Mouse (Mus musculus): ENCODE data around the gene Eng. TPM values are rescaled to one million over a fixed set of nuclear protein-coding genes. Genes with fewer than 3 reads are reported as not detected.

The Eng gene
- polyA plus RNA-seq, 1 experiment from 2014 or later: 23.8 TPM

- Histone ChIP-seq H3K36me3 (ENCODE audit: control insufficient read depth, insufficient read depth, low read length) (no peaks in the 10 kb centered on the region), H3K9me3 (ENCODE audit: control insufficient read depth, low read length) (no peaks in the 10 kb centered on the region), H3K9ac (replicated peaks; ENCODE audit: low read length) (no peak overlapping the region), H3K4me1 (ENCODE audit: control insufficient read depth, insufficient read depth, low read length) (0 out of 2 replicates have a peak, but pooled peaks cover 3% of the 10 kb centered on the region), H3K4me3 (replicated peaks; ENCODE audit: low read depth, low read length) (no peak overlapping the region), H3K4me2 (ENCODE audit: low read length) (no peak overlapping the region), H3K27ac (replicated peaks; ENCODE audit: low read depth, low read length) (no peak overlapping the region), H3K27me3 (ENCODE audit: control insufficient read depth, insufficient read depth, low read length) (no peaks in the 10 kb centered on the region)
- DNase-seq (no peak), ATAC-seq (ENCODE audit: low FRiP score, low TSS enrichment) (no peak)
- 68% methylated on average over 11 of the region's 11 CpGs for WGBS
Observed at GRCm38 (mm10) chr2:32730854-32731253, 84.5 kb downstream of the Eng start.

- no peak overlapping the region for H3K4me2 ChIP-seq (ENCODE audit: low read length)
- H3K4me3 ChIP-seq (replicated peaks; ENCODE audit: low read depth, low read length): no peak overlapping the region
- H3K9ac ChIP-seq (replicated peaks; ENCODE audit: low read length): 0 out of 2 replicates have a peak overlapping the region, but pooled peaks have one; percentile 26
- H3K9me3 ChIP-seq (ENCODE audit: control insufficient read depth, low read length): no peaks in the 10 kb centered on the region
- ATAC-seq (ENCODE audit: low FRiP score, low TSS enrichment): no peak
- no peaks in the 10 kb centered on the region for H3K36me3 ChIP-seq (ENCODE audit: control insufficient read depth, insufficient read depth, low read length)
- DNase-seq: no peak
- no peak overlapping the region for H3K27ac ChIP-seq (replicated peaks; ENCODE audit: low read depth, low read length)
- WGBS: 70% methylated on average over 4 of the region's 4 CpGs
- 0 out of 2 replicates have a peak, but pooled peaks cover 2% of the 10 kb centered on the region for H3K4me1 ChIP-seq (ENCODE audit: control insufficient read depth, insufficient read depth, low read length)
- H3K27me3 ChIP-seq (ENCODE audit: control insufficient read depth, insufficient read depth, low read length): no peaks in the 10 kb centered on the region
Observed at GRCm38 (mm10) chr2:32731911-32732310, 85.5 kb downstream of the Eng start.

MicroRNAs encoded within 50 kb of the gene (microRNA counts, 519-probe panel; counts per million panel counts)
- microRNA mmu-miR-1954 (not detected), microRNA mmu-miR-2861 (not detected)

Small RNA genes within 50 kb of the gene (microRNA-seq; reads per million reads assigned to microRNA genes)
- not detected for gene Gm47291
- gene Mir1954: not detected
- not detected for gene Mir2861
- not detected for gene Mir3960
- not detected for gene Mir8093

Other genes with a start within 250 kb of the Eng start
- 5.3 and 5.6 TPM in 2 replicates for gene Naif1, start 196.1 kb upstream of the Eng start, polyA plus RNA-seq (2014; fragmentation: Nextera tagmentation; extraction: Ambion mirVana)
- 36.3 and 41.5 TPM in 2 replicates for gene Slc25a25, start 195.2 kb upstream of the Eng start, polyA plus RNA-seq (2014; fragmentation: Nextera tagmentation; extraction: Ambion mirVana)
- 6.9 and 7.8 TPM in 2 replicates for gene Fam102a, start 111.3 kb upstream of the Eng start, polyA plus RNA-seq (2014; fragmentation: Nextera tagmentation; extraction: Ambion mirVana)
- 138 and 165 TPM in 2 replicates for gene Dpm2, start 75.7 kb upstream of the Eng start, polyA plus RNA-seq (2014; fragmentation: Nextera tagmentation; extraction: Ambion mirVana)
- 7.1 and 11.5 TPM in 2 replicates for gene Pip5kl1, start 71.8 kb upstream of the Eng start, polyA plus RNA-seq (2014; fragmentation: Nextera tagmentation; extraction: Ambion mirVana)
- gene 9430097D07Rik, start 70.9 kb upstream of the Eng start, polyA plus RNA-seq (2014; fragmentation: Nextera tagmentation; extraction: Ambion mirVana): 0.29 and 1.3 TPM in 2 replicates
- 20.1 and 24.8 TPM in 2 replicates for gene St6galnac4, start 59.5 kb upstream of the Eng start, polyA plus RNA-seq (2014; fragmentation: Nextera tagmentation; extraction: Ambion mirVana)
- 7.6 and 10.2 TPM in 2 replicates for gene St6galnac6, start 46.9 kb upstream of the Eng start, polyA plus RNA-seq (2014; fragmentation: Nextera tagmentation; extraction: Ambion mirVana)
- gene Ak1, start 24.8 kb upstream of the Eng start, polyA plus RNA-seq (2014; fragmentation: Nextera tagmentation; extraction: Ambion mirVana): 69.2 and 76.2 TPM in 2 replicates
- 15.3 and 15.6 TPM in 2 replicates for gene Fpgs, start 57.5 kb downstream of the Eng start, polyA plus RNA-seq (2014; fragmentation: Nextera tagmentation; extraction: Ambion mirVana)
- 61.4 and 76.5 TPM in 2 replicates for gene Cdk9, start 66.5 kb downstream of the Eng start, polyA plus RNA-seq (2014; fragmentation: Nextera tagmentation; extraction: Ambion mirVana)
- 45.8 and 45.9 TPM in 2 replicates for gene Sh2d3c, start 74.5 kb downstream of the Eng start, polyA plus RNA-seq (2014; fragmentation: Nextera tagmentation; extraction: Ambion mirVana)
- gene 6330409D20Rik, start 94.4 kb downstream of the Eng start, polyA plus RNA-seq (2014; fragmentation: Nextera tagmentation; extraction: Ambion mirVana): 3.2 and 4.6 TPM in 2 replicates
- 50.5 and 51.1 TPM in 2 replicates for gene Tor2a, start 110.6 kb downstream of the Eng start, polyA plus RNA-seq (2014; fragmentation: Nextera tagmentation; extraction: Ambion mirVana)
- 0.41 and 0.80 TPM in 2 replicates for gene Ttc16, start 129.0 kb downstream of the Eng start, polyA plus RNA-seq (2014; fragmentation: Nextera tagmentation; extraction: Ambion mirVana)
- 3.5 TPM in 2 replicates for gene Ptrh1, start 129.2 kb downstream of the Eng start, polyA plus RNA-seq (2014; fragmentation: Nextera tagmentation; extraction: Ambion mirVana)
- gene Cfap157, start 137.8 kb downstream of the Eng start, polyA plus RNA-seq (2014; fragmentation: Nextera tagmentation; extraction: Ambion mirVana): 0.38 and 0.39 TPM in 2 replicates
- 240 and 245 TPM in 2 replicates for gene Stxbp1, start 200.7 kb downstream of the Eng start, polyA plus RNA-seq (2014; fragmentation: Nextera tagmentation; extraction: Ambion mirVana)
- gene Fam129b, start 229.5 kb downstream of the Eng start, polyA plus RNA-seq (2014; fragmentation: Nextera tagmentation; extraction: Ambion mirVana): 13.6 and 19.8 TPM in 2 replicates